Mouse (Mus musculus): ENCODE results near the gene Cabp2. TPM values are rescaled to one million over a fixed set of nuclear protein-coding genes. Genes with fewer than 3 reads are reported as not detected.
"Not testable (repeated sequence)": the region's sequence is repeated elsewhere in the genome, so short reads cannot be mapped to it uniquely, and the experiment has no call there.

Gene Cabp2
- not detected in 2 replicates for polyA plus RNA-seq (2015; fragmentation: Nextera tagmentation; extraction: Ambion mirVana)

- no peaks in the 10 kb centered on the region for H3K9me3 ChIP-seq (ENCODE audit: control insufficient read depth, low read length)
- no peaks in the 10 kb centered on the region for H3K27me3 ChIP-seq (replicated peaks; ENCODE audit: control insufficient read depth, insufficient read depth, low read length)
- H3K9ac ChIP-seq (ENCODE audit: low read depth, low read length), result no peak within 1 kb of the TSS
- H3K27ac ChIP-seq (ENCODE audit: low read depth, low read length), result no peak within 1 kb of the TSS
- no peaks in the 10 kb centered on the region for H3K4me1 ChIP-seq (ENCODE audit: control insufficient read depth, insufficient read depth, low read depth, low read length)
- ATAC-seq, result no peak
- no peak within 1 kb of the TSS for H3K4me2 ChIP-seq (ENCODE audit: low read length)
- WGBS, result 63% methylated on average over 3 of the region's 3 CpGs
- H3K4me3 ChIP-seq (ENCODE audit: low read length), result no peak within 1 kb of the TSS
- H3K36me3 ChIP-seq (ENCODE audit: control insufficient read depth, insufficient read depth, low read length), result no peaks in the 10 kb centered on the region
These were observed at the start of gene Cabp2 for GRCm38 (mm10) chr19:4081394-4081793. Cabp2 (plus strand) TSS chr19:4081578.

- H3K27me3 ChIP-seq (replicated peaks; ENCODE audit: control insufficient read depth, insufficient read depth, low read length), result no peaks in the 10 kb centered on the region
- H3K36me3 ChIP-seq (ENCODE audit: control insufficient read depth, insufficient read depth, low read length), result no peaks in the 10 kb centered on the region
- 67% methylated on average over 7 of the region's 7 CpGs for WGBS
- H3K4me2 ChIP-seq (ENCODE audit: low read length), result no peak overlapping the region
- H3K27ac ChIP-seq (ENCODE audit: low read depth, low read length), result no peak overlapping the region
- H3K4me3 ChIP-seq (ENCODE audit: low read length), result no peak overlapping the region
- peaks cover 7% of the 10 kb centered on the region for H3K4me1 ChIP-seq (ENCODE audit: control insufficient read depth, insufficient read depth, low read depth, low read length)
- ATAC-seq, result no peak
- no peak overlapping the region for H3K9ac ChIP-seq (ENCODE audit: low read depth, low read length)
- H3K9me3 ChIP-seq (ENCODE audit: control insufficient read depth, low read length), result no peaks in the 10 kb centered on the region
These were observed 48.7 kb upstream of the Cabp2 start for GRCm38 (mm10) chr19:4032668-4033067.

- no peaks in the 10 kb centered on the region for H3K9me3 ChIP-seq (ENCODE audit: control insufficient read depth, low read length)
- WGBS, result 87% methylated on average over 3 of the region's 3 CpGs
- ATAC-seq, result no peak
These were observed 48.1 kb upstream of the Cabp2 start for GRCm38 (mm10) chr19:4033298-4033697.

GRCm38 (mm10) chr19:4033742-4034141 lies 47.6 kb upstream of the Cabp2 start:
- H3K9me3 ChIP-seq (ENCODE audit: control insufficient read depth, low read length), result no peaks in the 10 kb centered on the region
- no peak overlapping the region for H3K9ac ChIP-seq (ENCODE audit: low read depth, low read length)
- H3K4me2 ChIP-seq (ENCODE audit: low read length), result no peak overlapping the region
- no peaks in the 10 kb centered on the region for H3K36me3 ChIP-seq (ENCODE audit: control insufficient read depth, insufficient read depth, low read length)
- H3K4me3 ChIP-seq (ENCODE audit: low read length), result no peak overlapping the region
- ATAC-seq, result no peak
- WGBS, result 67% methylated on average over 5 of the region's 5 CpGs
- peaks cover 7% of the 10 kb centered on the region for H3K4me1 ChIP-seq (ENCODE audit: control insufficient read depth, insufficient read depth, low read depth, low read length)
- H3K27me3 ChIP-seq (replicated peaks; ENCODE audit: control insufficient read depth, insufficient read depth, low read length), result no peaks in the 10 kb centered on the region
- no peak overlapping the region for H3K27ac ChIP-seq (ENCODE audit: low read depth, low read length)

More at GRCm38 (mm10) chr19:4033298-4033697, 48.1 kb upstream of the Cabp2 start:
- Histone ChIP-seq H3K27me3 (replicated peaks; ENCODE audit: control insufficient read depth, insufficient read depth, low read length) (no peaks in the 10 kb centered on the region), H3K4me1 (ENCODE audit: control insufficient read depth, insufficient read depth, low read depth, low read length) (peaks cover 7% of the 10 kb centered on the region), H3K4me2 (ENCODE audit: low read length) (no peak overlapping the region), H3K9ac (ENCODE audit: low read depth, low read length) (no peak overlapping the region), H3K4me3 (ENCODE audit: low read length) (no peak overlapping the region), H3K27ac (ENCODE audit: low read depth, low read length) (no peak overlapping the region), H3K36me3 (ENCODE audit: control insufficient read depth, insufficient read depth, low read length) (no peaks in the 10 kb centered on the region)

- Histone ChIP-seq H3K9me3 (ENCODE audit: control insufficient read depth, low read length) (no peaks in the 10 kb centered on the region), H3K4me2 (ENCODE audit: low read length) (peak overlapping the region; percentile 34), H3K27ac (ENCODE audit: low read depth, low read length) (no peak overlapping the region), H3K27me3 (replicated peaks; ENCODE audit: control insufficient read depth, insufficient read depth, low read length) (no peaks in the 10 kb centered on the region), H3K36me3 (ENCODE audit: control insufficient read depth, insufficient read depth, low read length) (no peaks in the 10 kb centered on the region), H3K4me3 (ENCODE audit: low read length) (no peak overlapping the region), H3K9ac (ENCODE audit: low read depth, low read length) (no peak overlapping the region), H3K4me1 (ENCODE audit: control insufficient read depth, insufficient read depth, low read depth, low read length) (peaks cover 7% of the 10 kb centered on the region)
- no peak for ATAC-seq
- WGBS, result 70% methylated on average over 12 of the region's 12 CpGs
These were observed 44.9 kb upstream of the Cabp2 start for GRCm38 (mm10) chr19:4036327-4037045.

DNA sequence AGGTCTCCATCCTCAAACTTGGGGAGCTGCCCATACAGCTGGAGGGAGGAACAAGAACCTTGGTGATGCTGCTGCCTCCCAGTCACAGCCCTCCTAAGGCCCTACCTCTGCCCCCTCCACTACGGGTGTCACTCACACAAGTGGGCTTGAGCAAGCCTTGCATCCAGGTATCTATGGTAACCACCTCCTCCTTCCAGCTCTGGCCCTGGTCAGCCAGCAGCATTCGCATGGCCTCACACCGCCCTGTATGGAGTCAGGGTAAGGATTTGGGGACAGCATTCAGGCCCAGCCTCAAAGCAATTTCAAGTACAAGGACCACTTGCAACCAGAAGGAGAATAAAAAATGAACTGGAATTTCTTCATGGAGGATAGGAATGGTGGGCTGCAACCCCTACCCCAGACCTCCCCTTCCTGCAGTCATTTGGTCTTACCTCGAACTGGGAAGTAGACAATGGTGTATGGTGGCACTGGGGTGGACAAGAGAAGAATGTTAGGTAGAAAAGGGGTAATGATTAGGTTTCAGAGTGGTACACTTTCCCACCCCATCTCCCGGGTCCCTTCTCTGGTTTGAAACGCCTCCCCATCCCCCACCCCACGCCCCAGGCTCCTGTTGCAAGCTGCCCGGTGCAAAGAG lies 44.1 kb upstream of the Cabp2 start:
- H3K4me1 ChIP-seq (ENCODE audit: control insufficient read depth, insufficient read depth, low read depth, low read length); H3K9me3 ChIP-seq (ENCODE audit: control insufficient read depth, low read length); H3K27me3 ChIP-seq (replicated peaks; ENCODE audit: control insufficient read depth, insufficient read depth, low read length); H3K36me3 ChIP-seq (ENCODE audit: control insufficient read depth, insufficient read depth, low read length): not testable (repeated sequence)
- peak overlapping the region; percentile 70 for H3K27ac ChIP-seq (ENCODE audit: low read depth, low read length)
- ATAC-seq, result peak; percentile 62
- H3K9ac ChIP-seq (ENCODE audit: low read depth, low read length), result peak overlapping the region; percentile 89
- peak overlapping the region; percentile 73 for H3K4me3 ChIP-seq (ENCODE audit: low read length)
- 23% methylated on average over 7 of the region's 8 CpGs for WGBS
- H3K4me2 ChIP-seq (ENCODE audit: low read length), result peak overlapping the region; percentile 65

DNA sequence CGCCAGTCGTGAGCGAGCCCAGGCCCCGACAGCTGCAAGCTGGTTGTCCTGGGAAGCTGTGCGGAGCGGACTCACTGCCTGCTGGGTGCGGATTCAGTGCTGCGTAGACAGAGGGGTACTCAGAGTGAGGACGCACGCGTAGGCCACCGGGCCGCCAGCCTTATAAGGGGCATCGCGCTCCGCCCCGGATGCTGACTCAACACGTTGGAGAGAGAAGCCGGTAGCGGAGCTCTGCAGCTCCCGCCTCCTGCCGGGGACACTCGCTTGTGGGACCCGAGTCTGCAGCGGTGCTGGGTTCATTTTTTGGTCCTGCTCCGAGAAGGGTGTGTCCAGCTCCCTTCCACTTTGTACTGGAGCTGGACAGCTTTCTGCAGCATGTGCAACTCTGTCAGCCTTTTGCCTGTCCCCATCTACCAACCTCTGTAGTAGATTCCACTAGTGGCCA lies 43.6 kb upstream of the Cabp2 start, which contains the start of gene Gstp1:
Gstp1 (minus strand) TSS at position 198 of the 445 bp plus-strand sequence.
- no peaks in the 10 kb centered on the region for H3K9me3 ChIP-seq (ENCODE audit: control insufficient read depth, low read length)
- H3K27me3 ChIP-seq (replicated peaks; ENCODE audit: control insufficient read depth, insufficient read depth, low read length), result no peaks in the 10 kb centered on the region
- no peaks in the 10 kb centered on the region for H3K36me3 ChIP-seq (ENCODE audit: control insufficient read depth, insufficient read depth, low read length)
- WGBS, result 0% methylated on average over 25 of the region's 26 CpGs
- peak within 1 kb of the TSS; percentile 73 for H3K4me3 ChIP-seq (ENCODE audit: low read length)
- peak within 1 kb of the TSS; percentile 89 for H3K9ac ChIP-seq (ENCODE audit: low read depth, low read length)
- peak within 1 kb of the TSS; percentile 70 for H3K27ac ChIP-seq (ENCODE audit: low read depth, low read length)
- H3K4me2 ChIP-seq (ENCODE audit: low read length), result peak within 1 kb of the TSS; percentile 65
- peaks cover 7% of the 10 kb centered on the region for H3K4me1 ChIP-seq (ENCODE audit: control insufficient read depth, insufficient read depth, low read depth, low read length)
- ATAC-seq, result peak; percentile 95

GRCm38 (mm10) chr19:4040941-4041340 lies 40.4 kb upstream of the Cabp2 start:
- H3K9me3 ChIP-seq (ENCODE audit: control insufficient read depth, low read length); H3K4me3 ChIP-seq (ENCODE audit: low read length); H3K27me3 ChIP-seq (replicated peaks; ENCODE audit: control insufficient read depth, insufficient read depth, low read length); H3K4me1 ChIP-seq (ENCODE audit: control insufficient read depth, insufficient read depth, low read depth, low read length); H3K9ac ChIP-seq (ENCODE audit: low read depth, low read length); H3K36me3 ChIP-seq (ENCODE audit: control insufficient read depth, insufficient read depth, low read length); H3K27ac ChIP-seq (ENCODE audit: low read depth, low read length); H3K4me2 ChIP-seq (ENCODE audit: low read length); ATAC-seq: not testable (repeated sequence)
- 84% methylated on average over 5 of the region's 5 CpGs for WGBS

DNA sequence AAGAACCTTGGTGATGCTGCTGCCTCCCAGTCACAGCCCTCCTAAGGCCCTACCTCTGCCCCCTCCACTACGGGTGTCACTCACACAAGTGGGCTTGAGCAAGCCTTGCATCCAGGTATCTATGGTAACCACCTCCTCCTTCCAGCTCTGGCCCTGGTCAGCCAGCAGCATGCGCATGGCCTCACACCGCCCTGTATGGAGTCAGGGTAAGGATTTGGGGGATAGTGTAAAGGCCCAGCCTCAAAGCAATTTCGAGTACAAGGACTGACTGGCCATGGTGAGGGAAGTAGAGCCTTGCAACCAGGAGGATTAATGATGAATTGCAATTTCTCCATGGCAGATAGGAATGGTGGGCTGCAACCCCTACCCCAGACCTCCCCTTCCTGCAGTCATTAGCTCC lies 39.9 kb upstream of the Cabp2 start:
- not testable (repeated sequence) for ATAC-seq; H3K4me1 ChIP-seq (ENCODE audit: control insufficient read depth, insufficient read depth, low read depth, low read length); H3K9me3 ChIP-seq (ENCODE audit: control insufficient read depth, low read length); H3K27ac ChIP-seq (ENCODE audit: low read depth, low read length); H3K4me3 ChIP-seq (ENCODE audit: low read length); H3K27me3 ChIP-seq (replicated peaks; ENCODE audit: control insufficient read depth, insufficient read depth, low read length); H3K36me3 ChIP-seq (ENCODE audit: control insufficient read depth, insufficient read depth, low read length); H3K9ac ChIP-seq (ENCODE audit: low read depth, low read length); H3K4me2 ChIP-seq (ENCODE audit: low read length)
- WGBS, result 90% methylated on average over 3 of the region's 4 CpGs
